Mouse (Mus musculus) lung, postnatal 10 days (tissue): ENCODE measurements around the gene Sdhd.
A peak's percentile ranks its signal among the peaks of the same experiment; 100 is the strongest.
"Not testable (repeated sequence)": the region's sequence is repeated elsewhere in the genome, so short reads cannot be mapped to it uniquely, and the experiment has no call there.

Experiments
- DNase-seq: peaks from one replicate; pipeline ENCODE4 v3.0.0; 2021

The Sdhd gene

GRCm38 (mm10) chr9:50603189-50603997 lies at the start of gene Sdhd, which contains the start of gene Timm8b:
Gene Sdhd (minus strand): TSS chr9:50603812.
Gene Timm8b (plus strand): TSS chr9:50603910.
- DNase-seq, result peak; percentile 96

GRCm38 (mm10) chr9:50650503-50650902 lies 46.9 kb upstream of the Sdhd start:
- no peak for DNase-seq

GRCm38 (mm10) chr9:50646826-50647370 lies 43.3 kb upstream of the Sdhd start:
- DNase-seq, result no peak

GRCm38 (mm10) chr9:50634270-50634669 lies 30.7 kb upstream of the Sdhd start:
- DNase-seq, result no peak

- peak; percentile 10 for DNase-seq
Observed at GRCm38 (mm10) chr9:50633059-50633458, 29.4 kb upstream of the Sdhd start.

GRCm38 (mm10) chr9:50632016-50632688 lies 28.5 kb upstream of the Sdhd start:
- no peak for DNase-seq

- not testable (repeated sequence) for DNase-seq
Observed at GRCm38 (mm10) chr9:50630903-50631302, 27.3 kb upstream of the Sdhd start.

- no peak for DNase-seq
Observed at GRCm38 (mm10) chr9:50617794-50618330, 14.2 kb upstream of the Sdhd start.

GRCm38 (mm10) chr9:50616766-50617603 lies 13.4 kb upstream of the Sdhd start, which contains the start of the genes Pih1d2 and Nkapd1:
Gene Pih1d2 (plus strand): TSS chr9:50617321.
Gene Nkapd1 (minus strand): TSS chr9:50617464.
- DNase-seq, result peak; percentile 94

GRCm38 (mm10) chr9:50616161-50616560 lies 12.5 kb upstream of the Sdhd start:
- DNase-seq, result no peak

- no peak for DNase-seq
Observed at GRCm38 (mm10) chr9:50612115-50612514, 8.5 kb upstream of the Sdhd start.

- DNase-seq, result no peak
Observed at GRCm38 (mm10) chr9:50604338-50604737, 726 bp upstream of the Sdhd start.

GRCm38 (mm10) chr9:50603998-50604324 lies 349 bp upstream of the Sdhd start:
- no peak for DNase-seq

- DNase-seq, result no peak
Observed at GRCm38 (mm10) chr9:50602055-50602845, 1.4 kb downstream of the Sdhd start.

GRCm38 (mm10) chr9:50601536-50601935 lies 2.1 kb downstream of the Sdhd start:
- DNase-seq, result no peak

GRCm38 (mm10) chr9:50596973-50597372 lies 6.6 kb downstream of the Sdhd start:
- no peak for DNase-seq

- DNase-seq, result no peak
Observed at GRCm38 (mm10) chr9:50594794-50595417, 8.7 kb downstream of the Sdhd start.

GRCm38 (mm10) chr9:50593544-50593943 lies 10.1 kb downstream of the Sdhd start:
- DNase-seq, result peak; percentile 52

- DNase-seq, result no peak
Observed at GRCm38 (mm10) chr9:50592955-50593354, 10.7 kb downstream of the Sdhd start.

- DNase-seq, result peak; percentile 24
Observed at GRCm38 (mm10) chr9:50590856-50591518, 12.6 kb downstream of the Sdhd start.

GRCm38 (mm10) chr9:50586955-50587354 lies 16.7 kb downstream of the Sdhd start:
- no peak for DNase-seq
